Mouse (Mus musculus): Measurements from ENCODE around the gene Taar2. TPM values are rescaled to one million over a fixed set of nuclear protein-coding genes. Genes with fewer than 3 reads are reported as not detected.

The Taar2 gene
- not detected for polyA plus RNA-seq (2017; shearing (Covaris generic))

DNA sequence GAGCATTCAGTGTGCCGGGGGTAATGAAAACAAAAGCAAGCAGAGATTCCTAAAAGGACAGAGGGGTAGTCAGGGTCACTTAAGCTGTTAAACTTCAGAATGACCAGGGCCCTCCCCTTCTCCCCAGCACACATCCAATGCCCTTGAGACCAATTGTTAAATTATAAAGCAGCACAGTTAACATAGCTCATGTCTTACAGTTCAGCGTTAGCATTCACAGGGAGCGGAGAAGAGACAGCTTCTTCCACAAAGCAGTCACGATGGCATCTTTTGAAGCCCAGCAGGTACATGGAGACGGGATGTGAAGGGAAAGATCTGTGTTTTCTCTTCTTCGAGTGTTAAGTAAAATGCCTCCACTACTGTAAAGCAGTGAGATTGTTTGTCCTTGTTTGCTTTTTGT is at the start of gene Taar2:
Gene Taar2 (plus strand): TSS at position 261 of the 400 bp plus-strand sequence.

DNA sequence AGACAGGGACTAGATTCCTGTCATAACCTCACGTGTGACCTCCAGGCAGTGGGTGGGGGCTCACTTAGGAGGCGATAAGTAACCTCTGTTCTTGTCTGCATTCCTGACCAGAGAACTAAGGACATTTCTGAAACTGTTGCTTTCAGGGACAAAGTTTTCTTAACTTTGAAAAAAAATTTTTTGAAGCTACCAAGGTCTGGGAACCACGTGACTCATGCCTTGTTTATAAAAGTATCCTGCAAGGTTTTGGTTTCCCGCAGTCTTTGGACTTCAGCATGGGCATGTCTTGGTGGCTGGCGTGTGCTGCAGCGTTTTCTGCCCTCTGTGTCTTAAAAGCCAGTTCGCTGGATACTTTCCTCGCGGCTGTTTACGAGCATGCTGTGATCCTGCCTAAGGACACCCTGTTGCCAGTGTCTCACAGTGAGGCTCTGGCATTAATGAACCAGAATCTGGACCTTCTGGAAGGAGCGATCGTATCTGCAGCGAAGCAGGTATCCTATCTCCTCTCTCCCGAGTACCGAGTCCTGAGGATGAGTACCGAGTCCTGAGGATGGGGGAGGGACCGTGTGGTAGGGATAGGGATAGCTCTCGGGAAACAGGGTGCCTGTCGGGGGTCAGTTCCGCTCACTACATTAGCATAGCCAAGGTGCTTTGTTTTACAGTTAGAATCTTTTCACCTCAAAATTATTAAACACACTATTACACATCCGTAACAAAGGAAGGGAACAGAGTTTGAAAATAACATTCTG is 43.6 kb upstream of the Taar2 start, which contains the start of gene Vnn1:
Gene Vnn1 (plus strand): TSS at position 88 of the 749 bp plus-strand sequence.

GRCm38 (mm10) chr10:23920056-23920455 is 18.3 kb upstream of the Taar2 start, which contains the start of gene Taar1:
Taar1 (plus strand) TSS chr10:23920356.

DNA sequence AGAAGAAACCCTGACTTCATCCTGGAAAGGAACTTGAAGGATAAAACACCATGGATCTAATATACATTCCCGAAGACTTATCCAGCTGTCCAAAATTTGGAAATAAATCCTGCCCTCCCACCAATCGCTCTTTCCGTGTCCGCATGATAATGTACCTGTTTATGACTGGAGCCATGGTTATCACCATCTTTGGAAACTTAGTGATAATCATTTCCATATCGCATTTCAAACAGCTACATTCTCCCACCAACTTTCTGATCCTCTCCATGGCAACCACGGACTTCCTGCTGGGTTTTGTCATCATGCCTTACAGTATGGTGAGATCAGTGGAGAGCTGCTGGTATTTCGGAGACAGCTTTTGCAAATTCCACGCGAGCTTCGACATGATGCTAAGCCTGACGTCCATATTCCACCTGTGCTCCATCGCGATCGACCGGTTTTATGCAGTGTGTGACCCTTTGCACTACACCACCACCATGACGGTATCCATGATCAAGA is 11.2 kb downstream of the Taar2 start, which contains the start of gene Taar3:
Gene Taar3 (plus strand): TSS at position 51 of the 498 bp plus-strand sequence.

DNA sequence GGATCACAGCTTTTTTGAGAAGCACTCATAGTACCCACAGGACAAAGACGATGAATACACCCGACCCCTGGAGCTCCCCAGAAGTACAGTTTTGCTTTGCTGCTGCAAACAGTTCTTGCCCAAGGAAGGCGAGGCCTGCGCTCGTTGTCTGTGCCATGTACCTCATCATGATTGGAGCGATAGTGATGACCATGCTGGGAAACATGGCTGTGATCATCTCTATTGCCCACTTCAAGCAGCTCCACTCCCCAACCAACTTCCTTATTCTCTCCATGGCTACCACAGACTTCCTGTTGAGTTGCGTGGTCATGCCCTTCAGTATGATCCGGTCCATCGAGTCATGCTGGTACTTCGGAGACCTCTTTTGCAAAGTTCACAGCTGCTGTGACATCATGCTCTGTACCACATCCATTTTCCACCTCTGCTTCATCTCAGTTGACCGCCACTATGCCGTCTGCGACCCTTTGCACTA is 22.1 kb downstream of the Taar2 start, which contains the start of gene Taar4:
Gene Taar4 (plus strand): TSS at position 51 of the 472 bp plus-strand sequence.

GRCm38 (mm10) chr10:23970656-23971165 is 32.3 kb downstream of the Taar2 start, which contains the start of gene Taar5:
Taar5 (plus strand) TSS chr10:23970706.

DNA sequence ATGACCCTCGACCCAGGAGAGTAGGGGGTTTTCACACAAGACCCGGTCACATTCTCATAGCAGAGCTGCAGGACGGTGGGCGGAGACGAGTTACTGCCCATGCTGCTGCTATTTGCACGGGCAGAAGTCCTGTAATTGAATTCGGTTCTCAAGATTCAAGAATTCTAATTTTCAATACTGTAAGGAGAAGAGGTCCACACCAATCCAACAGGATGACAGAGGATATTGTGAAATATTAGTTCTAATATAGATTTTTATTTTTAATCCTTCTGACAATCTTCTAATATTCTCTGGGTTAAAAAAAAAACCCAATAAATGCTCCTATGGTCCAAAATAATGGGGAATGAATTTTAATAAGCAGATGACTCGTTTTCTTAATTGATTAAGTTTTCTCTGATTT is 47.2 kb downstream of the Taar2 start, which contains the start of gene Taar6:
Gene Taar6 (minus strand): TSS at position 101 of the 400 bp plus-strand sequence.

Other genes with a start within 250 kb of the Taar2 start
- gene Rps12, start 151.3 kb upstream of the Taar2 start, polyA plus RNA-seq (2017; shearing (Covaris generic)) = 50.4 TPM
- not detected for gene Slc18b1, start 141.6 kb upstream of the Taar2 start, polyA plus RNA-seq (2017; shearing (Covaris generic))
- gene Vnn3, start 87.1 kb upstream of the Taar2 start, polyA plus RNA-seq (2017; shearing (Covaris generic)) = 0.28 TPM
- gene Vnn1, start 43.9 kb upstream of the Taar2 start, polyA plus RNA-seq (2017; shearing (Covaris generic)) = not detected
- not detected for gene Taar1, start 18.2 kb upstream of the Taar2 start, polyA plus RNA-seq (2017; shearing (Covaris generic))
- not detected for gene Taar3, start 11.0 kb downstream of the Taar2 start, polyA plus RNA-seq (2017; shearing (Covaris generic))
- gene Taar4, start 21.9 kb downstream of the Taar2 start, polyA plus RNA-seq (2017; shearing (Covaris generic)) = not detected
- not detected for gene Taar5, start 32.1 kb downstream of the Taar2 start, polyA plus RNA-seq (2017; shearing (Covaris generic))
- gene Taar6, start 47.1 kb downstream of the Taar2 start, polyA plus RNA-seq (2017; shearing (Covaris generic)) = not detected
- gene Taar7a, start 54.9 kb downstream of the Taar2 start, polyA plus RNA-seq (2017; shearing (Covaris generic)) = not detected
- not detected for gene Taar7b, start 61.4 kb downstream of the Taar2 start, polyA plus RNA-seq (2017; shearing (Covaris generic))
- gene Taar7d, start 88.7 kb downstream of the Taar2 start, polyA plus RNA-seq (2017; shearing (Covaris generic)) = not detected
- not detected for gene Taar7e, start 99.0 kb downstream of the Taar2 start, polyA plus RNA-seq (2017; shearing (Covaris generic))
- not detected for gene Taar7f, start 110.9 kb downstream of the Taar2 start, polyA plus RNA-seq (2017; shearing (Covaris generic))
- 0.38 TPM for gene Taar8a, start 137.9 kb downstream of the Taar2 start, polyA plus RNA-seq (2017; shearing (Covaris generic))
- not detected for gene Taar8b, start 153.7 kb downstream of the Taar2 start, polyA plus RNA-seq (2017; shearing (Covaris generic))
- not detected for gene Taar8c, start 163.3 kb downstream of the Taar2 start, polyA plus RNA-seq (2017; shearing (Covaris generic))
- gene Taar9, start 171.0 kb downstream of the Taar2 start, polyA plus RNA-seq (2017; shearing (Covaris generic)) = not detected
- 19.9 TPM for gene Stx7, start 210.7 kb downstream of the Taar2 start, polyA plus RNA-seq (2017; shearing (Covaris generic))

All from effector memory CD4-positive, alpha-beta T cell, adult 7 months (primary cell).